Mouse (Mus musculus): ENCODE data around the gene Kiz. TPM values are rescaled to one million over a fixed set of nuclear protein-coding genes. Genes with fewer than 3 reads are reported as not detected.

Kiz gene
- polyA plus RNA-seq, 1 experiment from 2014 or later = 11.9 TPM

- ATAC-seq (ENCODE audit: insufficient read depth) = no peak
- Histone ChIP-seq H3K9ac (no peak overlapping the region), H3K9me3 (replicated peaks) (no peaks in the 10 kb centered on the region), H3K4me3 (replicated peaks) (no peak overlapping the region), H3K27ac (replicated peaks) (no peak overlapping the region), H3K27me3 (no peaks in the 10 kb centered on the region), H3K36me3 (replicated peaks) (no peaks in the 10 kb centered on the region), H3K4me2 (no peak overlapping the region), H3K4me1 (replicated peaks) (no peaks in the 10 kb centered on the region)
- 89% methylated on average over 2 of the region's 2 CpGs for WGBS (ENCODE audit: insufficient replicate concordance)
Observed at GRCm38 (mm10) chr2:146984831-146985230, 129.2 kb downstream of the Kiz start.

GRCm38 (mm10) chr2:146985807-146986206, 130.1 kb downstream of the Kiz start:
- H3K9me3 ChIP-seq (replicated peaks) = no peaks in the 10 kb centered on the region
- H3K9ac ChIP-seq = no peak overlapping the region
- H3K27ac ChIP-seq (replicated peaks) = no peak overlapping the region
- no peaks in the 10 kb centered on the region for H3K27me3 ChIP-seq
- H3K4me1 ChIP-seq (replicated peaks) = no peaks in the 10 kb centered on the region
- H3K36me3 ChIP-seq (replicated peaks) = no peaks in the 10 kb centered on the region
- ATAC-seq (ENCODE audit: insufficient read depth) = no peak
- H3K4me2 ChIP-seq = no peak overlapping the region
- H3K4me3 ChIP-seq (replicated peaks) = no peak overlapping the region
- 61% methylated on average over 1 of the region's 1 CpGs for WGBS (ENCODE audit: insufficient replicate concordance)

- Histone ChIP-seq H3K27ac (replicated peaks) (no peak overlapping the region), H3K4me3 (replicated peaks) (no peak overlapping the region), H3K9ac (no peak overlapping the region), H3K4me2 (no peak overlapping the region), H3K4me1 (replicated peaks) (no peaks in the 10 kb centered on the region), H3K27me3 (no peaks in the 10 kb centered on the region), H3K36me3 (replicated peaks) (no peaks in the 10 kb centered on the region), H3K9me3 (replicated peaks) (no peaks in the 10 kb centered on the region)
- ATAC-seq (ENCODE audit: insufficient read depth) = no peak
Observed at GRCm38 (mm10) chr2:146986429-146986828, 130.8 kb downstream of the Kiz start.

- no peak overlapping the region for H3K9ac ChIP-seq
- no peak overlapping the region for H3K27ac ChIP-seq (replicated peaks)
- H3K9me3 ChIP-seq (replicated peaks) = no peaks in the 10 kb centered on the region
- 20% methylated on average over 2 of the region's 2 CpGs for WGBS (ENCODE audit: insufficient replicate concordance)
- no peak for ATAC-seq (ENCODE audit: insufficient read depth)
- H3K36me3 ChIP-seq (replicated peaks) = no peaks in the 10 kb centered on the region
- H3K4me1 ChIP-seq (replicated peaks) = peaks cover 14% of the 10 kb centered on the region
- H3K27me3 ChIP-seq = no peaks in the 10 kb centered on the region
- H3K4me3 ChIP-seq (replicated peaks) = no peak overlapping the region
- no peak overlapping the region for H3K4me2 ChIP-seq
Observed at GRCm38 (mm10) chr2:147007265-147007664, 151.6 kb downstream of the Kiz start.

GRCm38 (mm10) chr2:147009084-147009483, 153.4 kb downstream of the Kiz start:
- Histone ChIP-seq H3K27me3 (no peaks in the 10 kb centered on the region), H3K27ac (replicated peaks) (no peak overlapping the region), H3K4me3 (replicated peaks) (no peak overlapping the region), H3K9me3 (replicated peaks) (no peaks in the 10 kb centered on the region), H3K4me2 (no peak overlapping the region), H3K9ac (no peak overlapping the region), H3K4me1 (replicated peaks) (peaks cover 17% of the 10 kb centered on the region), H3K36me3 (replicated peaks) (no peaks in the 10 kb centered on the region)
- ATAC-seq (ENCODE audit: insufficient read depth) = no peak

- Histone ChIP-seq H3K9me3 (replicated peaks) (no peaks in the 10 kb centered on the region), H3K27me3 (no peaks in the 10 kb centered on the region), H3K4me1 (replicated peaks) (peaks cover 26% of the 10 kb centered on the region), H3K27ac (replicated peaks) (no peak overlapping the region), H3K4me3 (replicated peaks) (no peak overlapping the region), H3K9ac (no peak overlapping the region), H3K4me2 (no peak overlapping the region), H3K36me3 (replicated peaks) (no peaks in the 10 kb centered on the region)
- no peak for ATAC-seq (ENCODE audit: insufficient read depth)
- WGBS (ENCODE audit: insufficient replicate concordance) = 67% methylated on average over 4 of the region's 4 CpGs
Observed at GRCm38 (mm10) chr2:147010141-147010540, 154.5 kb downstream of the Kiz start.

GRCm38 (mm10) chr2:147010952-147011351, 155.3 kb downstream of the Kiz start:
- Histone ChIP-seq H3K27me3 (no peaks in the 10 kb centered on the region), H3K9me3 (replicated peaks) (no peaks in the 10 kb centered on the region), H3K4me1 (replicated peaks) (peaks cover 33% of the 10 kb centered on the region), H3K4me2 (no peak overlapping the region), H3K4me3 (replicated peaks) (no peak overlapping the region), H3K9ac (no peak overlapping the region), H3K36me3 (replicated peaks) (0 out of 2 replicates have a peak, but pooled peaks cover 3% of the 10 kb centered on the region), H3K27ac (replicated peaks) (no peak overlapping the region)
- no peak for ATAC-seq (ENCODE audit: insufficient read depth)
- 59% methylated on average over 9 of the region's 9 CpGs for WGBS (ENCODE audit: insufficient replicate concordance)

- Histone ChIP-seq H3K9ac (peak overlapping the region; percentile 79), H3K27ac (replicated peaks) (peak overlapping the region; percentile 92), H3K9me3 (replicated peaks) (no peaks in the 10 kb centered on the region), H3K36me3 (replicated peaks) (0 out of 2 replicates have a peak, but pooled peaks cover 6% of the 10 kb centered on the region), H3K4me3 (replicated peaks) (peak overlapping the region; percentile 80), H3K4me2 (peak overlapping the region; percentile 95), H3K4me1 (replicated peaks) (peaks cover 36% of the 10 kb centered on the region), H3K27me3 (no peaks in the 10 kb centered on the region)
- no peak for ATAC-seq (ENCODE audit: insufficient read depth)
- 24% methylated on average over 3 of the region's 3 CpGs for WGBS (ENCODE audit: insufficient replicate concordance)
Observed at GRCm38 (mm10) chr2:147011474-147012140, 155.9 kb downstream of the Kiz start.

- H3K27me3 ChIP-seq = no peaks in the 10 kb centered on the region
- peaks cover 38% of the 10 kb centered on the region for H3K4me1 ChIP-seq (replicated peaks)
- peak overlapping the region; percentile 92 for H3K27ac ChIP-seq (replicated peaks)
- no peak for ATAC-seq (ENCODE audit: insufficient read depth)
- peak overlapping the region; percentile 80 for H3K4me3 ChIP-seq (replicated peaks)
- 0 out of 2 replicates have a peak, but pooled peaks cover 6% of the 10 kb centered on the region for H3K36me3 ChIP-seq (replicated peaks)
- 18% methylated on average over 7 of the region's 7 CpGs for WGBS (ENCODE audit: insufficient replicate concordance)
- peak overlapping the region; percentile 95 for H3K4me2 ChIP-seq
- H3K9me3 ChIP-seq (replicated peaks) = no peaks in the 10 kb centered on the region
- H3K9ac ChIP-seq = peak overlapping the region; percentile 79
Observed at GRCm38 (mm10) chr2:147012141-147012622, 156.5 kb downstream of the Kiz start.

- WGBS (ENCODE audit: insufficient replicate concordance) = 0% methylated on average over 37 of the region's 37 CpGs
- peak; percentile 94 for ATAC-seq (ENCODE audit: insufficient read depth)
Observed at GRCm38 (mm10) chr2:147012623-147013184, 157.0 kb downstream of the Kiz start, which contains the start of gene Xrn2. Gene Xrn2 (plus strand): TSS chr2:147012996.

GRCm38 (mm10) chr2:147013194-147013969, 157.7 kb downstream of the Kiz start:
- no peaks in the 10 kb centered on the region for H3K9me3 ChIP-seq (replicated peaks)
- H3K4me3 ChIP-seq (replicated peaks) = peak overlapping the region; percentile 80
- H3K27me3 ChIP-seq = no peaks in the 10 kb centered on the region
- peak overlapping the region; percentile 92 for H3K27ac ChIP-seq (replicated peaks)
- H3K4me2 ChIP-seq = peak overlapping the region; percentile 95
- peak overlapping the region; percentile 79 for H3K9ac ChIP-seq
- 0 out of 2 replicates have a peak, but pooled peaks cover 6% of the 10 kb centered on the region for H3K36me3 ChIP-seq (replicated peaks)
- WGBS (ENCODE audit: insufficient replicate concordance) = under 1% methylated on average over 59 of the region's 59 CpGs
- H3K4me1 ChIP-seq (replicated peaks) = peaks cover 38% of the 10 kb centered on the region
- ATAC-seq (ENCODE audit: insufficient read depth) = peak; percentile 75

More at GRCm38 (mm10) chr2:147012623-147013184, 157.0 kb downstream of the Kiz start, which contains the start of gene Xrn2:
- Histone ChIP-seq H3K9me3 (replicated peaks) (no peaks in the 10 kb centered on the region), H3K4me3 (replicated peaks) (peak within 1 kb of the TSS; percentile 80), H3K27ac (replicated peaks) (peak within 1 kb of the TSS; percentile 92), H3K9ac (peak within 1 kb of the TSS; percentile 79), H3K4me2 (peak within 1 kb of the TSS; percentile 95), H3K27me3 (no peaks in the 10 kb centered on the region), H3K36me3 (replicated peaks) (0 out of 2 replicates have a peak, but pooled peaks cover 6% of the 10 kb centered on the region), H3K4me1 (replicated peaks) (peaks cover 38% of the 10 kb centered on the region)

Data from liver, embryonic 15.5 days (tissue).